Mouse (Mus musculus) cortical plate, adult 2 months (tissue): ENCODE measurements at regions not wholly inside any gene's neighbourhood (a gene's known extent, or its start where the extent isn't known, plus 50 kb on each side); places are given as distances from the start of the nearest gene placed in this dataset.

Experiments
- H3K27ac ChIP-seq: fragments of 200-500 bp; 2 replicates; pipeline ENCODE4 v1.5.1; 2012; ENCODE audit warnings: low read length, control low read depth, inconsistent platforms; ENCODE audit not compliant: insufficient read depth
- H3K4me1 ChIP-seq: fragments of 200-500 bp; 2 replicates; pipeline ENCODE4 v1.6.1; 2011; ENCODE audit warnings: low read length; ENCODE audit not compliant: control insufficient read depth, insufficient read depth
- H3K4me3 ChIP-seq: fragments of 200-500 bp; 2 replicates; pipeline ENCODE4 v1.5.1; 2011; ENCODE audit warnings: mild to moderate bottlenecking, low read length, control low read depth; ENCODE audit not compliant: insufficient read depth
- CTCF ChIP-seq: fragments of 200-500 bp; IDR thresholded peaks from 2 replicates; pipeline ENCODE4 v1.5.1; 2011; ENCODE audit warnings: mild to moderate bottlenecking, control low read depth, low read length; ENCODE audit not compliant: insufficient read depth; ENCODE audit errors: extremely low read depth
- POLR2A ChIP-seq: fragments of 200-500 bp; IDR thresholded peaks from 2 replicates; pipeline ENCODE4 v1.6.1; 2011; ENCODE audit warnings: mild to moderate bottlenecking, low read length, control low read depth; ENCODE audit not compliant: insufficient read depth; ENCODE audit errors: extremely low read depth

DNA sequence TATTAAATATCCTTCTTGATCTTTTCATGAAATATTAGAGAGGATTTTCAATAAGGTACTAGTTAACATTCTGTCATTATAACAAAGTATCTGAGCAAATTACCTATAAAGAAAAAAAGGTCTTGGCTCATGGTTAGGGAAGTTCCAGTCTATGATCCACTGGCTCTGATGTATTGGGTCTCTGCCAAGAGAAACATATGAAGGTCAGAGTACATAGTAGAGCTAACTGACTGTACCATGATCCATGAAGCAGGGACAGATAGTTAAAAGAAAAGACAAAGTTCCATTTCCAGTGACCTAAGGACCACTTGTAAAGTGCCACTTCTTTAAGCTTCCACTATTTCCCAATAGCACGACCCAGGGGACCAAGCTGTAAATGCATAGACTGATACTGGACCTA is 87.2 kb upstream of the Chrm3 start:
- Histone ChIP-seq H3K4me3 (no peak overlapping the region), H3K27ac (no peak overlapping the region), H3K4me1 (no peaks in the 10 kb centered on the region)
- TF ChIP-seq POLR2A (no peak), CTCF (no peak)

DNA sequence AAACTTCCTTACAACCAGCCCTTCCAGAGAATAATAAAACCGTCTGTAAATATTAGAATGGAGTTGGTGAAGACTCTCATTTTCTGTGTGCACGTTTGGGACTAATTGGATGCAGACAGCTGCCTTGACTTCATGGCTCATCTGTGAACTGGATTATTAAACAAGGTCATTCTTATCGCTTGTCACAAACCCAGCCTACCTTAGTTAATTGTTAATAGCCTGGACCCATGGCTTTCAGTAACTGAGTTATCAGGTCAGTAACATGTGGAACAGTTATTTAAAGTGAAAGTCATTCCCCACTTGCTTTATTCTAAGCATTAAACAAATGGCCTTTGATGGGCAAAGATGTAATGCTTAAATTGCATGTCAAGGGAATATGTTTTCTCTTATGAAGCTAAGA is 85.0 kb upstream of the Chrm3 start:
- no peak overlapping the region for H3K27ac ChIP-seq
- H3K4me3 ChIP-seq: no peak overlapping the region
- TF ChIP-seq CTCF (no peak), POLR2A (no peak)
- H3K4me1 ChIP-seq: no peaks in the 10 kb centered on the region
